Mouse (Mus musculus) limb, embryonic 13.5 days (tissue): Measurements from ENCODE around the gene Rasl12. TPM values are rescaled to one million over a fixed set of nuclear protein-coding genes. Genes with fewer than 3 reads are reported as not detected.
A peak's percentile ranks its signal among the peaks of the same experiment; 100 is the strongest.

Experiments
- ATAC-seq: fragments of 200-750 bp; cut with Nextera tagmentation; 2 replicates; pipeline ENCODE4 v1.8.0; 2017; ENCODE audit warnings: low read depth, moderate number of reproducible peaks, moderate TSS enrichment; ENCODE audit not compliant: low FRiP score
- H3K27ac ChIP-seq: fragments of 300-500 bp; sonication (generic); 2 replicates; pipeline ENCODE4 v1.5.1; 2015; ENCODE audit warnings: inconsistent platforms, mild to moderate bottlenecking, moderate library complexity
- H3K27me3 ChIP-seq: fragments of 300-500 bp; sonication (generic); 2 replicates; pipeline ENCODE4 v1.6.1; 2015; ENCODE audit warnings: mild to moderate bottlenecking, inconsistent platforms
- H3K36me3 ChIP-seq: fragments of 300-500 bp; sonication (generic); 2 replicates; pipeline ENCODE4 v1.6.1; 2015; ENCODE audit warnings: inconsistent platforms, mild to moderate bottlenecking, moderate library complexity
- H3K4me1 ChIP-seq: fragments of 300-500 bp; sonication (generic); 2 replicates; pipeline ENCODE4 v1.6.1; 2015; ENCODE audit warnings: inconsistent platforms
- H3K4me2 ChIP-seq: fragments of 300-500 bp; sonication (generic); replicated peaks from 2 replicates; pipeline ENCODE4 v1.6.1; 2015; ENCODE audit warnings: inconsistent platforms, mild to moderate bottlenecking, moderate library complexity
- H3K4me3 ChIP-seq: fragments of 300-500 bp; sonication (generic); 2 replicates; pipeline ENCODE4 v1.5.1; 2015; ENCODE audit warnings: moderate library complexity, mild to moderate bottlenecking, inconsistent platforms
- H3K9ac ChIP-seq: fragments of 300-500 bp; sonication (generic); 2 replicates; pipeline ENCODE4 v1.6.1; 2015; ENCODE audit warnings: mild to moderate bottlenecking, inconsistent platforms
- H3K9me3 ChIP-seq: fragments of 300-500 bp; sonication (generic); 2 replicates; pipeline ENCODE4 v1.6.1; 2016; ENCODE audit warnings: inconsistent platforms
- WGBS: fragments of 180-500 bp; shearing (Covaris S2); methylation state at CpG from one replicate; pipeline ENCODE4 v1.1.7; 2015; 5-methylcytosine and 5-hydroxymethylcytosine counted together
- polyA plus RNA-seq: library from polyadenylated mRNA; unstranded; fragments of >200 nt; fragmentation: Nextera tagmentation; extraction: Ambion mirVana; gene quantifications from 2 replicates; pipeline ENCODE4 v1.2.1, GENCODE M21; 2015

Gene Rasl12
- 9.7 and 11.1 TPM in 2 replicates for polyA plus RNA-seq

DNA sequence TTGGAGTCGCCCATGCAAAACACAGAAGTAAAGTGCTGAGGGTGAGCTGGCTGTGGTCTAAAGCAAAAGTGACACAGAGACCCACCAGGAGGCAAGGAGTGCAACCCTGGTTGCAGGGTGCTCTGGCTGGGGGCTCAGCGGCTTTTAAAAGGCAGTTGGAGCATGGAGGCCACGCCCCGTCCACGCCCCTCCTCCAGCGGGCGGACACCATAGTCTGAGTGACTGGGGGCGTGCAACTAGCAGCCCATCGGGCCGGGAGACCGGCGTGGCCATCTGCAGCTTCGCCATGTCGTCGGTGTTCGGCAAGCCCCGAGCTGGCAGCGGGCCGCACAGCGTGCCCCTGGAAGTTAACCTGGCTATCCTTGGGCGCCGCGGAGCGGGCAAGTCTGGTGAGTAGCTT lies at the start of gene Rasl12:
Rasl12 (plus strand) TSS at position 228 of the 400 bp plus-strand sequence.
- H3K4me2 ChIP-seq: peak within 1 kb of the TSS; percentile 80
- no peaks in the 10 kb centered on the region for H3K36me3 ChIP-seq
- ATAC-seq: peak; percentile 89
- no peaks in the 10 kb centered on the region for H3K9me3 ChIP-seq
- under 1% methylated on average over 24 of the region's 24 CpGs for WGBS
- peaks cover 11% of the 10 kb centered on the region for H3K4me1 ChIP-seq
- peaks cover 4% of the 10 kb centered on the region for H3K27me3 ChIP-seq
- H3K4me3 ChIP-seq: peak within 1 kb of the TSS; percentile 58
- peak within 1 kb of the TSS; percentile 72 for H3K9ac ChIP-seq
- no peak within 1 kb of the TSS for H3K27ac ChIP-seq

DNA sequence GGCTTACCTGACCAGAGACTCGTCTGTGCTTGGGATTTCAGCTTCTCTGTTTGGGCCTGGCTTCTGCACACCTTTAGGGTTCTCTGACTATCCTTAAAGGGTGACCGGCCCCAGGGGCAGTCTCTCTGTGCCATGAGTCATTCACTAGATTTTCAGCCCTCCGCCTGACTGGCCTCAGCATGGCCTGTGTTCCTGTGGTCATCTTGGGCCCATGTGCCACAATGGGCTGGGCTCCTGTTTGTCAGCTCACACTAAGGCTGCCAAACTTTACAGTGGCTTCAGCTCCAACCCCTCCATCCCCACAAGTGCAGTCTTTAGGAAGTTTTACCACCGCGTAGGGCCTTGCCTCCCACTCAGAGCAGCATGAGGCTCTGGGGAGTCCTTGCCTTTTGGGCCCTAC lies 45.1 kb upstream of the Rasl12 start:
- no peak overlapping the region for H3K4me2 ChIP-seq
- 88% methylated on average over 5 of the region's 5 CpGs for WGBS
- no peaks in the 10 kb centered on the region for H3K27me3 ChIP-seq
- no peaks in the 10 kb centered on the region for H3K9me3 ChIP-seq
- no peak overlapping the region for H3K4me3 ChIP-seq
- no peak overlapping the region; the same call in 1 of the 2 replicates for H3K9ac ChIP-seq
- H3K36me3 ChIP-seq: peaks cover 41% of the 10 kb centered on the region
- no peak overlapping the region for H3K27ac ChIP-seq
- ATAC-seq: no peak
- no peaks in the 10 kb centered on the region for H3K4me1 ChIP-seq

DNA sequence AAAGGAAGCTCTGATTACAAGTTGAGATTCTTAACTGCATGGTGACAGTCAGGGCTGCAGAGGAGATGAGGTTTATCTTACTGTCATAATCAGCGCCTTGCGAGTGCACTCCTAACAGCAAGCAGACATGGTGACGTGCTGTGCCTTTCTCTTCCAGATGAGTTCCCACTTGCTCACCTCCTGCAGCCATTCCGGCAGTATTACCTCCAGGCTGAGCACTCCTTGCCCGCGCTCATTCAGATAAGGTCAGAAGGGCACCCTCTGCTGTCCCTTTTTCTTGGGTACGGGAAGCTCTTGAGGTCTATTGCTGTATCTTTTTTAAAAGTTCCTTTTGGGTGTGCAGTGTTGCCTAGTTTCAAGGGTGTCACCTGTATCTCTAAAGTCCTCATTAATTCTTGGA lies 41.7 kb upstream of the Rasl12 start:
- 89% methylated on average over 7 of the region's 7 CpGs for WGBS
- H3K27me3 ChIP-seq: no peaks in the 10 kb centered on the region
- no peak for ATAC-seq
- H3K9ac ChIP-seq: no peak overlapping the region
- H3K9me3 ChIP-seq: no peaks in the 10 kb centered on the region
- peaks cover 70% of the 10 kb centered on the region for H3K36me3 ChIP-seq
- H3K4me3 ChIP-seq: no peak overlapping the region
- H3K4me2 ChIP-seq: no peak overlapping the region
- no peak overlapping the region for H3K27ac ChIP-seq
- H3K4me1 ChIP-seq: no peaks in the 10 kb centered on the region

DNA sequence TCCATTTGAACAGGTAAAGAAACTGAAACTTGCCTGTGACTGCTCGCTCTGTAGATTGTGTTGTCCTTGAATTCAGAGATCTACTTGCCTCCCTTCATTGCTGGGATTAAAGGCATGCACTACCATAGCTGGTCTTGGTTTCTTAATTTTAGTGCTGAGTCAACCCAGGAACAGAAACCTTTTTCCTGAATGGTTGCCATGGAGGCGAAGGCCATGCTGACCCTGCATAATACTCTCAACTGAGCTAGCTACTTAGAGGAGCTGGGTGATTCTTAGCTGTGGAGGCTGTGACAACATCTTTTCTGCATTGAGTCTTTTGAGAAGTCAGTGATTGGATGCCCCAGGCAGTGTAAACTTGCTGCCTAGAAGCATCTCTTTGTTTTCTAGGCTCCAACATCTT lies 41.3 kb upstream of the Rasl12 start:
- 93% methylated on average over 2 of the region's 2 CpGs for WGBS
- Histone ChIP-seq H3K9ac (no peak overlapping the region), H3K36me3 (peaks cover 74% of the 10 kb centered on the region), H3K27me3 (no peaks in the 10 kb centered on the region), H3K27ac (no peak overlapping the region), H3K4me2 (no peak overlapping the region), H3K4me1 (no peaks in the 10 kb centered on the region), H3K9me3 (no peaks in the 10 kb centered on the region), H3K4me3 (no peak overlapping the region)
- no peak for ATAC-seq

DNA sequence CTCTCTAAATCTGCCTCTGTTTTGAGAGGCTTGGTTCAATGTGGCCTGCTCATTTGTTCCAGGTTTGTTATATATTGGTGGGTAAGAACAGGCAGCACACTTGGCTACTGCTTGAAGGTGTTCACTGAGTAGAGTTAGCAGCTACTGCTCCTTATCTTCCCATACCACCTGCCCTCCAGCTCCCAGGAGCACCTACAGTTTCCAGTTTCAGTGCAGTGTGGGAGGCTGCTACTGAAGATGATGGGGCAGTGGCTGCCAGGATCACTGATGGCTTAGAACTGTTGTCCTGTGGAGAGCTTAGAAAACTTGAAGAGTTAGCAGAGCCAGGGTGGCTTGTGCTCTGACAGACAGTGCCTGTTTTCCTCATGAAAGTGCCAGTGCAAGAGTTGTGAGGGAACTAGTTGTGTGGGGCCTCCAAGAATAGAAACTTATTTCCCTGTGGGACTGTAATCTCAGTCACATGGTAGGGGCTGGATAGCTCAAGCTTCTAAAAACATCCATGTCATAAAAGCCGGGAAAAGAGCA lies 39.3 kb upstream of the Rasl12 start:
- WGBS: 90% methylated on average over 1 of the region's 1 CpGs

DNA sequence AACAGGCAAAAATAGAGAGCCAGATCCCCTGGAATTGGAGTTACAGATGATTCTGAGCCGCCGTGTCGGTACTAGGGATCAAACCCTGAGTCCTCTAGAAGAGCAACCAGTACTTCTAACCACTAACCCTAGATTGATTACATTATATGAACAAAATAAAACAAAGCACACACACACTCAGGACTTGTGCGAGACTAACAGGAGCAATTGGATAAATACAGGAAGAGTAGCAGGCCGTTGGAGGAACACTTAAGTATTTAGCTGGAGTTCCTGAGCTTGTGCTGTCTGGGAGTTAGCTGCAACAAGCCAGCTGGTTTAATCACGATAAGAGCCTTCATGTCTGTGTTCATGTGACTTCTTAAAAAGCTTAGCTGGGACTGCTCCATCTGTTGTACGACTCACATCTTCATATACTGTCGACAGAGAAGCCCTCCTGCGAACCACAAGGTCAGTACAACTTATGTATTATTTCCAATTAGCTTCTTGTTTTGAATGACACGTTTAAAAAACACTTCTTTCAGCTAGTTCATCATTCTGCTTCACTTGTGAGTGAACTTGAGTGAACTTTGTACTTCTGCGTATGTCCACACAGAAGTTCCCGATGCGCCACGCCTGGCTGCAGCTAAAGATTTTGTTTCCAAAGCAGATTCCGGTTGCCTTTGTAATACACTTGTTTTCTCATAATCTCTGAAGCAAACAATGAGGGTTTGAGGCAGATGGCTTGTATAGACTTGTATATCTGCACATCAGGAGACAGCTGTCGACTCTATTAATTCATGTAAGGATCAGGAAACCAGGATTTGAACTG lies 37.5 kb upstream of the Rasl12 start, which contains the start of gene Ubap1l:
Ubap1l (plus strand) TSS at position 401 of the 808 bp plus-strand sequence.
- no peak for ATAC-seq
- no peaks in the 10 kb centered on the region for H3K27me3 ChIP-seq
- no peak within 1 kb of the TSS for H3K4me3 ChIP-seq
- H3K9me3 ChIP-seq: no peaks in the 10 kb centered on the region
- H3K27ac ChIP-seq: no peak within 1 kb of the TSS
- H3K4me2 ChIP-seq: no peak within 1 kb of the TSS
- H3K36me3 ChIP-seq: peaks cover 66% of the 10 kb centered on the region
- 92% methylated on average over 16 of the region's 16 CpGs for WGBS
- no peak within 1 kb of the TSS for H3K9ac ChIP-seq
- no peaks in the 10 kb centered on the region for H3K4me1 ChIP-seq

More for the DNA sequence above, 39.3 kb upstream of the Rasl12 start:
- Histone ChIP-seq H3K9ac (no peak overlapping the region), H3K4me1 (no peaks in the 10 kb centered on the region), H3K27me3 (no peaks in the 10 kb centered on the region), H3K9me3 (no peaks in the 10 kb centered on the region), H3K4me3 (no peak overlapping the region), H3K36me3 (peaks cover 76% of the 10 kb centered on the region), H3K4me2 (no peak overlapping the region), H3K27ac (no peak overlapping the region)
- no peak for ATAC-seq

DNA sequence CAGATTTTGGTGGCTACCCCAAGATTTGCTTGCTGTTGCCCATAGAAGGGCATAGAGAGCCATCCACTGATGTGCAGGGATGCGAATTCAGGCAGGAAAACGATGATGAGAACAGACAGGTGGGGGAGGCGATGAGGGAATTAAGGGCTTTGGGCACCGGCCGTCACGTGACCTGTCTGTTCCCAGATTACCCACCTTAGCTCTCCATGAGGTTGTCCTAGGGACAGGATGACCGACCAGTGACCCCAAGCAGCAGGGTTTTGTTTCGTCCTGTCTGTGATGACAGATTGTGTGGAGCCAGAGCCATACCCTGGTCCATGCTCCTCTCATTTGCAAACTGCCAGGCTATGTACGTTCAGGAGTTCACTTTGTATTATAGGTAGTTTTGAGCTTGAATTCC lies 34.6 kb upstream of the Rasl12 start:
- H3K4me1 ChIP-seq: no peaks in the 10 kb centered on the region
- WGBS: 58% methylated on average over 9 of the region's 9 CpGs
- no peak for ATAC-seq
- H3K9me3 ChIP-seq: no peaks in the 10 kb centered on the region
- no peaks in the 10 kb centered on the region for H3K27me3 ChIP-seq
- H3K36me3 ChIP-seq: peaks cover 42% of the 10 kb centered on the region
- no peak overlapping the region for H3K27ac ChIP-seq
- H3K9ac ChIP-seq: no peak overlapping the region
- no peak overlapping the region for H3K4me2 ChIP-seq
- H3K4me3 ChIP-seq: no peak overlapping the region

DNA sequence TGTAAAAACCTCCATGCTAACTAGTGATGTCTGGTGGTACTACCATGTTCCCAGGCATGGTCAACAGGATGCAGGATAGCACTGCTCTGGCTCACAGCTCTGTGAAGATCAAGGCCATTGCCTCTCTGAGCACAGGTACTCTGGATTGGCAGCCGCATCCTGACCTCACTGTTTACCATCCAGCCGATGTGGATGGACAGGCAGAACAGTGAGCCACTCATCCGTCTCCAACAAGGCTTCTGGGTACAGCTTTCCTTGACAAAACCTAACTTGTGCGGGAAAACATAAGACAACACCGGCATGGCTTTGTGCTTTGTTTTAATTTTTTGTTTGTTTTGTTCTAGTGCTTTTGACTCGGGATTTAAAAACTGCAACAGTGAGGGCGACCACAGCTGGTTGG lies 32.6 kb upstream of the Rasl12 start:
- Histone ChIP-seq H3K9ac (no peak overlapping the region), H3K9me3 (no peaks in the 10 kb centered on the region), H3K27ac (no peak overlapping the region), H3K4me1 (no peaks in the 10 kb centered on the region), H3K4me3 (no peak overlapping the region), H3K27me3 (no peaks in the 10 kb centered on the region), H3K4me2 (no peak overlapping the region), H3K36me3 (peaks cover 24% of the 10 kb centered on the region)
- no peak for ATAC-seq
- WGBS: 92% methylated on average over 7 of the region's 7 CpGs

DNA sequence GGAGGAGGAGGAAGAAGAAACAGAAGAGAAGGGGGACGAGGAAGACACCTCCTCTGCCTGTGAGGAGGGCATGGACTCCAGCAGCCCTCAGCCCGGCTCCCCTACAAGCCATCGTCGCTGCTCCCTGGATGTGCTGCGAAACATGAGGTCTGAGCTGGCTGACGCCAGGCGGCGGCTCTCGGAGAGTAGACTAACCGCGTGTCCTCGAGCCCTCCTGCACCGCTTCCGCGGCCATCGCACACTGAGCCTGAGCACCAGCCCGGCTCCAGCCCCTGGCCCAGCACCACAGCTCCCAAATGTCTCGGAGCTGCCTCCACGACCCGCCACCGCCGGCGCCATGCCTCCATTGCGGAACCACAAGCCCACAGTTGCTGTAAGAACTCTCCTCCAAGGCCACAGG lies 26.6 kb upstream of the Rasl12 start:
- 78% methylated on average over 24 of the region's 24 CpGs for WGBS
- ATAC-seq: no peak

DNA sequence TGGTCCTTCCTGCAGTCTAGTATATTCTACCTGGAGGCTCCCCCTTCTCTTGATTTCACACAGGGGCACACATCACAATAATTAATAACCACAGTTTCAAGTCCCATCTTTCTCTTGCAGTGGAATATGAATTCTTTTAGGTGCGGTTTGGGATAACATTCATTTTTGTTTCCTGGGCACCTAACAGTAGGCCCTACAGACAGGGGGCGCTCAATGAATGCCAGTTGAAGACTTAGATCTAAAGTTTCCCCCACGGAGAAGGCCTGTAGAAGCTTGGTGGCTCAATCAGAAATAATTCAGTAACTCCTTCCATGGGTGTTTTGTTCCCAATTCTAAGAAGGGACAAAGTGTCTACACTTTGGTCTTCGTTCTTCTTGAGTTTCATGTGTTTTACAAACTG lies 25.9 kb upstream of the Rasl12 start:
- no peaks in the 10 kb centered on the region for H3K4me1 ChIP-seq
- no peaks in the 10 kb centered on the region for H3K27me3 ChIP-seq
- no peak for ATAC-seq
- 74% methylated on average over 4 of the region's 4 CpGs for WGBS
- no peak overlapping the region for H3K4me2 ChIP-seq
- no peak overlapping the region for H3K4me3 ChIP-seq
- no peak overlapping the region for H3K27ac ChIP-seq
- H3K9me3 ChIP-seq: no peaks in the 10 kb centered on the region
- peaks cover 19% of the 10 kb centered on the region for H3K36me3 ChIP-seq
- H3K9ac ChIP-seq: no peak overlapping the region

More for the DNA sequence above, 26.6 kb upstream of the Rasl12 start:
- Histone ChIP-seq H3K27me3 (no peaks in the 10 kb centered on the region), H3K9ac (no peak overlapping the region), H3K36me3 (peaks cover 12% of the 10 kb centered on the region), H3K4me2 (no peak overlapping the region), H3K9me3 (no peaks in the 10 kb centered on the region), H3K4me3 (no peak overlapping the region), H3K4me1 (no peaks in the 10 kb centered on the region), H3K27ac (no peak overlapping the region)

DNA sequence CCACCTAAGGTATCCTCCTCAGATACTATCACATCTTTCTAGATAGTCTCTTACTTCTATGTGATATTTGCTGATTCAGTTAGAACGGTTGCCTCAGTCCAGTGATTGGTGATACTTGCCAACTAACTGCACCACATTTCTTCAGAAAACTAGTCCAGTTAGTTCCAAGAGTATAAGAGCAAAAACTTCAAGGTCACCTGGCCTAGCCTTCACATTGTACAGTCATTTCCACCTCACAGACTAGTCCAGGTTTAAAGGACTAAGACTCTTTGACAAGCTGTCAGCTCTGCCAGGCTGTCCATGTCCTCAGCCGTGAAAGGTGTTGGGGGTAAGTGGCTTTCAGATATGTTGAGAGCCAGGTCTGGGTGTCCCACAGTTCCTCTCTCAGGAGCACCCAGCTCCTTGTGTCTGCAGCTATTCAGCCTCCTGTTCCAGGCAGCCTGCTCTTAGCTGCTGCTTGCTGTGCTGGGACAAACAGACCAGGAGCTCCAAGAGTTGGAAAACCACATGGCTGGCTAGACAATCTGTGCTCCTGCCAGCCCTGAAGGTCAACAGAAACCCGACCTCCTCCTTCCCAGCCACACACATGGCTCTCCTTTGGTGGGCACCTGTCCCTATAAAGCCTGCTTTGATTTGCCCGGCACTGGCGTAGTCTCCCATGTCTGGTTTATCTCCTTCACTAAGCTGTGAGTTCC lies 23.7 kb upstream of the Rasl12 start:
- ATAC-seq: no peak
- Histone ChIP-seq H3K27me3 (no peaks in the 10 kb centered on the region), H3K4me1 (no peaks in the 10 kb centered on the region), H3K9ac (peak overlapping the region; percentile 31; the same call in 1 of the 2 replicates), H3K4me2 (no peak overlapping the region), H3K36me3 (peaks cover 24% of the 10 kb centered on the region), H3K4me3 (no peak overlapping the region), H3K27ac (no peak overlapping the region), H3K9me3 (no peaks in the 10 kb centered on the region)
- WGBS: 52% methylated on average over 5 of the region's 5 CpGs
